Mouse (Mus musculus): ENCODE measurements around the gene Spc25. TPM values are rescaled to one million over a fixed set of nuclear protein-coding genes. Genes with fewer than 3 reads are reported as not detected.
A peak's percentile ranks its signal among the peaks of the same experiment; 100 is the strongest.

Gene Spc25
- polyA plus RNA-seq, 1 experiment from 2014 or later: 173 TPM

DNA sequence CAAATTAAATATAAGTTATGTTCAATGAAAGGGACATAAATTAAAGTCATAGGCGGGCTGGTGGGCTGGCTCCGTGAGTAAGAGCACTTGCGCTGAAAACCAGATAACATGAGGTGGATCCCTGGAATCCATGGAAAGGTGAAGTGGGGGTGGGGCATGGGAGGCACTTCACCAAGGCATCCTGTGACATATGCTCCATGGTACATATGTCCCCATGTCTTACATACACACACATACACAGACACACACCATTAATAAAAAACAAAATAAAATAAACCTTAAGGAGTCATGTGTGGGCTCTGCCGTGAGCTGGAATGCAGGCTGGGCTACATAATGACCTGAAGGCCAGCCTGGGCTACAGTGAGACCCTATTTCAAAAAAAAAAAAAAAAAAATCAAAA is 26.3 kb downstream of the Spc25 start:
- no peaks in the 10 kb centered on the region for H3K9me3 ChIP-seq
- H3K27ac ChIP-seq: no peak overlapping the region
- no peak overlapping the region for H3K4me2 ChIP-seq
- H3K4me1 ChIP-seq: no peaks in the 10 kb centered on the region
- WGBS: 90% methylated on average over 4 of the region's 4 CpGs
- H3K9ac ChIP-seq: no peak overlapping the region
- H3K27me3 ChIP-seq: no peaks in the 10 kb centered on the region
- H3K36me3 ChIP-seq: no peaks in the 10 kb centered on the region
- no peak for ATAC-seq (ENCODE audit: insufficient number of reproducible peaks, insufficient read depth, low FRiP score, low TSS enrichment, low read depth)
- no peak overlapping the region for H3K4me3 ChIP-seq

DNA sequence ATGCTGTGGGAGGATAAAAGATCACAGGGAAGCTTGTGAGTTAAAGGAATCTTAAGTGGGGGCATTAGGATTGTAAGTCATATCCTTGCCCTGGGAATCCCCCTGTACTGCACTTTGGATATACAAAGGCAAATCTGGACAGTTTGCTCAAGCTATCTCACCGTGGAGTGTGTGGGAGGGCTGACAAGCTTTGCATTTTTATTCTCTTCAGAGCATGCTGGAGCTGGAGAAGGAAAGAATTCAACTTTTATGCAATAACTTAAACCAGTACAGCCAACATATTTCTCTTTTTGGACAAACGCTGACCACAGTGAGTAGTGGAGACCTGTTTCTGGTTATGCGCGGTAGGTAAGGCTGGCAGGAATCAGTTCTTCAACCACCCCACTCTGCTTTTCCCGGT is 30.7 kb downstream of the Spc25 start:
- Histone ChIP-seq H3K4me3 (no peak overlapping the region), H3K4me1 (no peaks in the 10 kb centered on the region), H3K27ac (no peak overlapping the region), H3K9me3 (no peaks in the 10 kb centered on the region), H3K4me2 (no peak overlapping the region), H3K9ac (no peak overlapping the region), H3K36me3 (no peaks in the 10 kb centered on the region), H3K27me3 (no peaks in the 10 kb centered on the region)
- ATAC-seq (ENCODE audit: insufficient number of reproducible peaks, insufficient read depth, low FRiP score, low TSS enrichment, low read depth): no peak
- WGBS: 71% methylated on average over 5 of the region's 5 CpGs

DNA sequence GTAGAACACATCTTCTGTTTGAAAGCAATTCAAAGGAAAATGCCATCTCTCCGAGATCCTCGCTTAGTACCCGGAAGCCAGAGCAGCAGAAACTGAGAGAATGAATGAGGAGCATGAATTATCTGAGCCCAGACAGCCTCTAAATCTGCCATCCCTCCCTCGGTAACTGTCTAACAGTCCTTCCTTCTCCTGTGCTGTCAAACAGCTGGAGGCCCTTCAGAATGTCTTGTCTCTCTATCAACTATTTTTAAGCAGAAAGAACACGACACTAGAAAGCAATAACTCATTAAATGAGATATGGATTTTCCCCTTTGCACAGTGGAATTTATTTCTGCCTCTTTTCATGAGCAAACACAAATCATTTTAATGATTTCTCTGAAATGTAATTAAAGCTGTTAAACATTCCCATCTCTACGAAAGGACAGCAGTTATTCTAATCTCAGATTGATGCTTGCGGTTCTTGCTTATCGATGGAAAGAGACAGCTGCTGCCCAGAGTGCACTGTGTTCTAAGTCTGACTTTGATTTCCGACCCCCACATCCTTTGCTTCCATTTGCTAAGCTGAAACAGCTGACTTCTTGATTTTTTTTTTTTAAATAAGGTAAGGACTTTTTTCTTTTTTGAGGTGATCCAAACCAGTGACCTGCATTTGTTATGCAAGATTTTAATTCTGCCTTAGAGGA is 35.5 kb downstream of the Spc25 start:
- WGBS: 66% methylated on average over 9 of the region's 9 CpGs
- Histone ChIP-seq H3K4me2 (no peak overlapping the region), H3K27ac (no peak overlapping the region), H3K9ac (no peak overlapping the region), H3K27me3 (no peaks in the 10 kb centered on the region), H3K9me3 (no peaks in the 10 kb centered on the region), H3K36me3 (no peaks in the 10 kb centered on the region), H3K4me1 (no peaks in the 10 kb centered on the region), H3K4me3 (no peak overlapping the region)
- ATAC-seq (ENCODE audit: insufficient number of reproducible peaks, insufficient read depth, low FRiP score, low TSS enrichment, low read depth): no peak

DNA sequence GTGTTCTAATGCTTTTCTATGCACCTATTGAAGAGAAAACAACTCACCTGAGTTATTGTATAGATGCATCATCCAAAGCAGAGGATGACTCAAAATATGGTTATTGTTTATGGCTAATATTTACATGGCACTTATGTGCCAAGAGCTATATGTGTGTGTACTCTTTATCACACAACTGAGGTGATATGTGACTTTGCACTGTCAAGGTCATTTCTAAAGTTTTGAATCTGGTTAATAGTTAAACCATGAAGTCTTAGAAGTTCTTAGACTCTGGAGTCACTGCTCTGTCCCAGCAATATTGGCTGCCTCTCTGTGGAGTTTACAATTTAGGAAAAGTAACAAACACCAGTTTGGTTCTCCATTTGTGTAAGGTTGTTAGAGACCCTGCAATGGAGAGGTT is 47.1 kb downstream of the Spc25 start:
- H3K27ac ChIP-seq: no peak overlapping the region
- no peaks in the 10 kb centered on the region for H3K27me3 ChIP-seq
- H3K9ac ChIP-seq: no peak overlapping the region
- ATAC-seq (ENCODE audit: insufficient number of reproducible peaks, insufficient read depth, low FRiP score, low TSS enrichment, low read depth): no peak
- no peak overlapping the region for H3K4me3 ChIP-seq
- H3K4me1 ChIP-seq: 0 out of 2 replicates have a peak, but pooled peaks cover 9% of the 10 kb centered on the region
- H3K4me2 ChIP-seq: no peak overlapping the region
- H3K36me3 ChIP-seq: no peaks in the 10 kb centered on the region
- H3K9me3 ChIP-seq: no peaks in the 10 kb centered on the region

DNA sequence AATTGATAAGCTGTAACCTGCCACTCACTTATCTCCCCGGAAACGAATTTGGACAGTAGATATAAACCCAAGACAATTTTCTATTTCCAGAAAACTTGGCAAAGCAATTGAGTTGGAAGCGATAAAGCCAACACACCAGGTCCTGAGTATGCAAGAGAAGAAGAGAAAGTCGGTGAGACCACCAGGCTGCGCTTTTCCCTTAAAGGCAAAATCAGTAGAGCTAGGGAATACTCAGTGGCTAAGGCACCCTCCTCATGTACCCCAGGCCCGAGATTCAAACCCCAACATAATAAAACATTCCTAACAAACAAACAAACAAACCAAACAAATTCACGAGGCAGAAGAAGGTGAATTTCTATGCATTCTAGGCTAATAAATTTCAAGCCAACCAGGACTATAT is 49.7 kb downstream of the Spc25 start:
- H3K9ac ChIP-seq: no peak overlapping the region
- no peaks in the 10 kb centered on the region for H3K27me3 ChIP-seq
- no peak overlapping the region for H3K27ac ChIP-seq
- no peak overlapping the region for H3K4me2 ChIP-seq
- no peaks in the 10 kb centered on the region for H3K36me3 ChIP-seq
- 68% methylated on average over 7 of the region's 7 CpGs for WGBS
- H3K4me3 ChIP-seq: no peak overlapping the region
- H3K9me3 ChIP-seq: no peaks in the 10 kb centered on the region
- ATAC-seq (ENCODE audit: insufficient number of reproducible peaks, insufficient read depth, low FRiP score, low TSS enrichment, low read depth): no peak
- H3K4me1 ChIP-seq: 0 out of 2 replicates have a peak, but pooled peaks cover 9% of the 10 kb centered on the region

DNA sequence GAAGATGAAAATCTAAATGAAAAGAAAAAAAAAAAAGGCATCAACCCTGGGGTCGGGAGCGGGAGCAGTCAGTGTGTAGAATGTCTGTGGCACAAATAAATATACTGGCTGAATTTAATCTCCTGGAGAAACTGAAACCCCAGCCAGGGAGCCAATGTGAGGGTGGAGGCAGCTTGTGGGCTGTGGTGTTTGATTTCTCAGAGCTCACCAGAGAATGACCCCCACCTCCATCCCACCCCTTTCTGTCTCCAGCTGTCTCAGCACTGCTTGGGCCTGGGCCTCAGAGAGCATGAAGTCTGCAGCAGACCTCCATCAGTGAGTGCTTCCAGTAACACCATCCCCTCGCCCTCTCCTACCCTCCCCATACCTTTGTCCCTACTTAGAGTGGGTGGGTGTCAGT is 50.1 kb downstream of the Spc25 start:
- WGBS: 42% methylated on average over 3 of the region's 3 CpGs
- Histone ChIP-seq H3K9me3 (no peaks in the 10 kb centered on the region), H3K4me1 (0 out of 2 replicates have a peak, but pooled peaks cover 9% of the 10 kb centered on the region), H3K36me3 (no peaks in the 10 kb centered on the region), H3K27ac (no peak overlapping the region), H3K27me3 (no peaks in the 10 kb centered on the region), H3K4me2 (no peak overlapping the region), H3K9ac (no peak overlapping the region), H3K4me3 (no peak overlapping the region)
- ATAC-seq (ENCODE audit: insufficient number of reproducible peaks, insufficient read depth, low FRiP score, low TSS enrichment, low read depth): peak; percentile 32; the same call in 1 of the 2 replicates

DNA sequence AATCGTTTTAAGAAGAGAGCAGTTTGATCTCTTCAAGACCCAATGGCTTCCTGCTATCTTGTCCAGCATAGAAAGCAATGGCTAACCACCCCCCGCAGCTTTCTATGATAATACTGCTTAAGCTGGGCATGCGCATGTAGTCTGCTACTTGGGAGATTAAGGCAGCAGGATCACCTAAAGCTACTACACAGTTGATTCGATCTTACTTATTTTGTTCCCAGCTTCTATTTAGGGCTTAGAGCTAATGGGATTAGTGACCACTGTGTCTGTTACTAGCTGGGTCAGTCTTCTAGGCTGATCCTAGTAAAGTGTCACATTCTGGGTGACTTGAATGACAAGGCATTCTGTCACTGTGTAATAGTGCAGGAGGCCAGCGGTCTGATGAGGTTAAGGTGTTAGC is 55.2 kb downstream of the Spc25 start:
- WGBS: 58% methylated on average over 5 of the region's 5 CpGs
- ATAC-seq (ENCODE audit: insufficient number of reproducible peaks, insufficient read depth, low FRiP score, low TSS enrichment, low read depth): no peak
- no peak overlapping the region for H3K4me3 ChIP-seq
- H3K27me3 ChIP-seq: no peaks in the 10 kb centered on the region
- no peak overlapping the region for H3K9ac ChIP-seq
- no peaks in the 10 kb centered on the region for H3K36me3 ChIP-seq
- 0 out of 2 replicates have a peak, but pooled peaks cover 6% of the 10 kb centered on the region for H3K4me1 ChIP-seq
- no peak overlapping the region for H3K4me2 ChIP-seq
- H3K9me3 ChIP-seq: no peaks in the 10 kb centered on the region
- no peak overlapping the region for H3K27ac ChIP-seq

DNA sequence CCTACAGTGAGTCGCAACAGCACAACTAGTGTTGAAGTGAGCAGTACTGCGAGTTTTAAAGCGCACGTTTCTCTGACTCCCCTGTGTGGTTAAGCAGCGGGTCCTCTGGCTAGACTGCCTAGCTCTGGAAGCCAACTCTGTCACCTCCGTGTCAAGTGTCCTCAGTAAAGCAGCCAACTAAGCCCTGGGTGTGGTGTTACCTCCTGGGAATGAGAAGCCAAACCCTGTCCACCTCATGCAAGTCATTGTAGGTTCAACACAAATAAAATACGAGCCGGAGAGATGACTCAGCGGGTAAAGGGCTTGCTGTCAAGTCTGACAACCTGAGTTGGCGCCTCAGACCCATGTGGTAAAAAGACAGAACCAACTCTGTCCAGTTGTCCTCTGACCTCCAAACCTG is 56.8 kb downstream of the Spc25 start:
- 87% methylated on average over 10 of the region's 10 CpGs for WGBS
- no peak overlapping the region for H3K4me3 ChIP-seq
- ATAC-seq (ENCODE audit: insufficient number of reproducible peaks, insufficient read depth, low FRiP score, low TSS enrichment, low read depth): no peak

DNA sequence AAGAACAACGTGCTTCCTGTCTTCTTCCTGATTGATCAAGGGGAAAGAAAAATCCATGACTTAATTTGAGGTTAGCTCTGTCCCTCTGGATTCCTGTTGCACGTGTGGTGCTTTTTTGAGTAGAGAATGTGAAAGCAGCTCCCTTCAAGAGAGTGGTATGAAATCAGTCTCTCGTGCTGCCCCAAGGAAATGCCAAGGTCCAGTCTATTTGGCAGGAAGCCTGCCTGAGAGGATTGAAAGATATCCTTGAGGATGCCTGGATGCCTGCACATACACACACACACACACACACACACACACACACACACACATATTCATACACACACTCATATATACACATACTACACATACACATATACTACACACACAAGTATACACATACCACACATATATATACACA is 57.3 kb downstream of the Spc25 start:
- Histone ChIP-seq H3K4me2 (no peak overlapping the region), H3K27me3 (no peaks in the 10 kb centered on the region), H3K9ac (no peak overlapping the region), H3K9me3 (no peaks in the 10 kb centered on the region), H3K36me3 (no peaks in the 10 kb centered on the region), H3K4me3 (no peak overlapping the region), H3K4me1 (no peaks in the 10 kb centered on the region), H3K27ac (no peak overlapping the region)
- WGBS: 68% methylated on average over 3 of the region's 3 CpGs
- no peak for ATAC-seq (ENCODE audit: insufficient number of reproducible peaks, insufficient read depth, low FRiP score, low TSS enrichment, low read depth)

More for the DNA sequence above, 56.8 kb downstream of the Spc25 start:
- H3K27ac ChIP-seq: no peak overlapping the region
- no peaks in the 10 kb centered on the region for H3K27me3 ChIP-seq
- no peak overlapping the region for H3K4me2 ChIP-seq
- H3K4me1 ChIP-seq: no peaks in the 10 kb centered on the region
- H3K9ac ChIP-seq: no peak overlapping the region
- H3K9me3 ChIP-seq: no peaks in the 10 kb centered on the region
- no peaks in the 10 kb centered on the region for H3K36me3 ChIP-seq

Other genes with a start within 250 kb of the Spc25 start
- 0.34 and 0.50 TPM in 2 replicates for gene Nostrin, start 70.4 kb downstream of the Spc25 start, polyA plus RNA-seq (2015; fragmentation: Nextera tagmentation; extraction: Ambion mirVana)
- not detected in 2 replicates for gene G6pc2, start 4.9 kb upstream of the Spc25 start, polyA plus RNA-seq (2015; fragmentation: Nextera tagmentation; extraction: Ambion mirVana)
- gene Abcb11, start 136.4 kb upstream of the Spc25 start, polyA plus RNA-seq (2015; fragmentation: Nextera tagmentation; extraction: Ambion mirVana): 0.18 TPM in 1 of 2 replicates, not detected in the other
- gene Dhrs9, start 174.3 kb upstream of the Spc25 start, polyA plus RNA-seq (2015; fragmentation: Nextera tagmentation; extraction: Ambion mirVana): not detected in 2 replicates

All from embryonic facial prominence, embryonic 13.5 days (tissue).